Mouse (Mus musculus): ENCODE data around the gene Adcy9.

- TF ChIP-seq CTCF (conservative IDR thresholded peaks at IDR 0.05 in 1 of 2, IDR thresholded peaks at IDR 0.05 in 1 of 2; ENCODE audit: low read depth in 2 of 2, low read length in 2 of 2) (no peak), KAT2A (IDR thresholded peaks at IDR 0.05; ENCODE audit: insufficient replicate concordance, low read length) (no peak), POLR2A (IDR thresholded peaks at IDR 0.05; ENCODE audit: low read depth, low read length) (no peak), MYC (IDR thresholded peaks at IDR 0.05; ENCODE audit: low read depth, low read length) (no peak), SIN3A (IDR thresholded peaks at IDR 0.05; ENCODE audit: low read length) (no peak)
Observed at GRCm38 (mm10) chr16:4454563-4454962, 34.3 kb upstream of the Adcy9 start.
